Mouse (Mus musculus) G1E (cell line): ENCODE measurements at regions not wholly inside any gene's neighbourhood (a gene's known extent, or its start where the extent isn't known, plus 50 kb on each side); places are given as distances from the start of the nearest gene placed in this dataset.

Source experiments
- ATAC-seq: 2 replicates; pipeline ENCODE4 v1.8.0; 2016; ENCODE audit warnings: mild to moderate bottlenecking; ENCODE audit not compliant: insufficient number of reproducible peaks, poor library complexity, low FRiP score, severe bottlenecking; ENCODE audit errors: extremely low read depth
- DNase-seq: peaks from one replicate; pipeline ENCODE4 v3.0.0; 2012; ENCODE audit warnings: low spot score
- H3K27me3 ChIP-seq: 2 replicates; pipeline ENCODE4 v1.6.1; 2012; ENCODE audit warnings: mild to moderate bottlenecking, low read length, inconsistent platforms; ENCODE audit not compliant: insufficient read depth
- H3K36me3 ChIP-seq: replicated peaks from 2 replicates; pipeline ENCODE3; 2012; ENCODE audit warnings: mild to moderate bottlenecking, inconsistent platforms
- H3K4me1 ChIP-seq: 2 replicates; pipeline ENCODE4 v1.6.1; 2012; ENCODE audit warnings: low read depth, low read length, inconsistent platforms, mixed read lengths; ENCODE audit not compliant: insufficient read depth
- H3K4me3 ChIP-seq: 2 replicates; pipeline ENCODE4 v1.5.1; 2012; ENCODE audit warnings: low read depth, mild to moderate bottlenecking, inconsistent platforms, low read length, moderate library complexity, mixed read lengths
- H3K9me3 ChIP-seq: replicated peaks from 2 replicates; pipeline ENCODE4 v1.6.1; 2012; ENCODE audit warnings: inconsistent platforms
- CTCF ChIP-seq: IDR thresholded peaks from 2 replicates; pipeline ENCODE4 v1.5.1; 2012; ENCODE audit warnings: low read depth, low read length, inconsistent platforms, mixed read lengths
- GATA1 ChIP-seq: IDR thresholded peaks from 2 replicates; pipeline ENCODE4 v1.6.1; 2012; ENCODE audit warnings: borderline replicate concordance, low read length, inconsistent platforms, mixed read lengths
- GATA2 ChIP-seq: IDR thresholded peaks from 2 replicates; pipeline ENCODE4 v1.6.1; 2012; ENCODE audit warnings: low read depth, low read length, inconsistent platforms, borderline replicate concordance
- POLR2AphosphoS5 ChIP-seq: IDR thresholded peaks from 2 replicates; pipeline ENCODE4 v1.6.1; 2012; ENCODE audit warnings: low read depth, low read length, inconsistent platforms; ENCODE audit not compliant: insufficient replicate concordance
- TAL1 ChIP-seq: conservative IDR thresholded peaks from 2 replicates; pipeline ENCODE4 v1.6.1; 2012; ENCODE audit warnings: low read depth, low read length, inconsistent platforms, mixed read lengths

DNA sequence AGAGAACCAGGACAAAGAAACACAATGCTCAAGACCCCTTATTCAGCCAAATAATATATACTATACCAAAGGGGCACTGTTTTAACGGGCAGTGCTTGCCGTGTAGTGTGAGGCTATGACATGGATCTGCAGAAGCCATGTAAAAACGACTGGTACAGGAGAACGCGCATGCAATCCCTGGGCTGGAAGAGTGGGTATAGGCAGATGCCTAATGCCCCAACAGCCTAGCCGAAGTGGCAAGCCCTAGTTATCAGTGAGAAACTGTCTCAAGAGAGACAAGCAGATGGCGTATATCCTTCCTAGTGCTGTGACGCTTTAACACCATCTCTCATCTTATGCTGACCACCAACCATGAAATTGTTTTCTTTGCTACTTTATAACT is 262.8 kb downstream of the Ankrd50 start:
- peaks cover under 1% of the 10 kb centered on the region; the same call in 1 of the 2 replicates for H3K4me1 ChIP-seq
- H3K9me3 ChIP-seq: no peaks in the 10 kb centered on the region
- DNase-seq: no peak
- no peak for ATAC-seq
- no peak for TF ChIP-seq CTCF
- TF ChIP-seq POLR2AphosphoS5: no peak
- no peak for TF ChIP-seq GATA2
- no peaks in the 10 kb centered on the region for H3K36me3 ChIP-seq
- H3K27me3 ChIP-seq: peaks cover 6% of the 10 kb centered on the region
- no peak overlapping the region for H3K4me3 ChIP-seq

DNA sequence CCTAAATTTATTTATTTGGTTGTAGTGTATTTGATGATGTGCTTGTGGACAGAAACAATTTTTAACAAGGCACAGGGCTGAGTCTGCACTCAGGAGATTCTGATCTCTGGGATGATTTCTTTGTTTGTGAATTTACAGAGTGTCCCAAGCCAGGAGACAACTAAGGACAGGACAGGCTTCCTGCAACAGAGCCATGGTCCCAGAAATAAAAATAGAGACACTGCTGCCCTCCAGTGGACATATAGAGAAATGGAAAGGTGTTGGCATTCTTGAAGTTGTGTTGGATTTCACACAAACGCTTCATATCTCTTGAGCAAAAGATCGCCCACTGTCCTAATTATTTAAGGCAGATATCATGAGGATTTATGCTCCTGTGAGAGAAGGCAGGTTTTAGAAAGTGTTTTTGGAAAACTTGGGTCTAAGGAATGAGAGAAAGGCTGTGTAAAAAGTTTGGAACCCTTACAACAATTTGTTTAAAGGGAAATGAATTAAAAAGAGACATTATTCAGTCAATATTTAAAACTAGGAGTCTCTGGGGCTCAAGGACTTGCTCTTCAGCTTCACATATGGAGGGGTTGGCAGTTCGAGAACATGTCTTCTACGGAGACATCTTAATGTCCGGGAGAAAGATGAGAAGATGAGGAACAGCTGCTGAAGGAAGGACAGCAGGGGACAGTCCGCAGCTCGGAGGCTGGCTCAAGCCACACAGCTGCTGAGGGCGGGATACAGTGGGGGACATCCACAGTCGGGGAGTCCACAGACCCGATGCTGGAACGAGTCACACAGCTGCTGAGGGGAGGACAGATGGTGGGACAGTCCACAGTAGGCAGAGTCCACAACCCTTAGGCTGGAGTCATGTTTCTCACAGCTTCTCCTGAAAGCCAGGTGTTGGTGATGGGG is 263.5 kb downstream of the Ankrd50 start:
- ATAC-seq (no peak), DNase-seq (peak; percentile 8)
- Histone ChIP-seq H3K9me3 (no peaks in the 10 kb centered on the region), H3K4me3 (no peak overlapping the region), H3K36me3 (no peaks in the 10 kb centered on the region), H3K27me3 (peaks cover 3% of the 10 kb centered on the region), H3K4me1 (no peaks in the 10 kb centered on the region; the same call in 1 of the 2 replicates)
- TF ChIP-seq CTCF (no peak), POLR2AphosphoS5 (no peak), GATA2 (no peak), TAL1 (no peak), GATA1 (no peak)

DNA sequence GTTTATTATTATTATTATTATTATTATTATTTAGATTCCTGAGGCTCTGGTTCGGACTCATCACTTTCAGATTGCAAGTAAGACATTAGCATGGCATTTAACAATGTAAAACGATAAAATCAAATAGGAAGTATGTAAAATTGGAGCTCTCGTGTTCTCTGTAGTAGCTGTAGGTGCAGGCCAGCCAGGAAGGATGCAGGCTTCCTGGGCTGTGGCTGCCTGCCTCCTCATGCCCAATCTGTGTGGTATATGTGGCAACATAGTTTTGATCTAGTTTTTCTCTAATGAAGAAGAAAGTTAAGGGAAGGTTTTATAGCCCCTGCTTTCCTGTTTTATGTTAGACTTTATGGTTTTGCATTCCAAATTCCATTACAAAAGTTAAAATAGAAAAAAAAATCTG is 275.6 kb downstream of the Ankrd50 start:
- ATAC-seq (no peak), DNase-seq (no peak)
- TF ChIP-seq POLR2AphosphoS5 (no peak), CTCF (no peak), TAL1 (no peak), GATA1 (no peak), GATA2 (no peak)
- Histone ChIP-seq H3K36me3 (no peaks in the 10 kb centered on the region), H3K4me1 (no peaks in the 10 kb centered on the region; the same call in 1 of the 2 replicates), H3K9me3 (no peaks in the 10 kb centered on the region), H3K27me3 (peaks cover 11% of the 10 kb centered on the region), H3K4me3 (no peak overlapping the region)

DNA sequence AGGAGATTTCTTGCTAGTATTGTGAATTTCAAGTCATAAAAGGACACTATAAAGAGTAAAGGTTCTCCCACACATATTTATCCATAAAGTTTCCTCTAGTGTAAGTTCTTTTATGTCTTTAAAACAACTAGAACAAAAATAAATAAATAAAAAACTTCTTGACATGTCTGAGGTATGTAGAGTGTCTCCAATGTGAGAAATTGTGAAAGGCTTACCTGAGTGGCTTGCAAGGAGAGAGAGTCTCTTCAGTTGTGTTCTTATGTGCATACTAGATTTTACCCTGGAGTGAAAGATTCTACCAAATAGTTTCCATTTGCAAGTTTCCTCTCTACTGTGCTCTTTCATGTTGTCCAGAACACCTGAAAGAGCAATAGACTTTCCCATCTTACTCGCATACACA is 276.8 kb downstream of the Ankrd50 start:
- Histone ChIP-seq H3K4me1 (no peaks in the 10 kb centered on the region; the same call in 1 of the 2 replicates), H3K36me3 (no peaks in the 10 kb centered on the region), H3K9me3 (no peaks in the 10 kb centered on the region), H3K4me3 (no peak overlapping the region), H3K27me3 (peaks cover 11% of the 10 kb centered on the region)
- DNase-seq (no peak), ATAC-seq (no peak)
- TF ChIP-seq TAL1: no peak
- no peak for TF ChIP-seq GATA2
- TF ChIP-seq POLR2AphosphoS5: no peak
- no peak for TF ChIP-seq CTCF
- no peak for TF ChIP-seq GATA1

DNA sequence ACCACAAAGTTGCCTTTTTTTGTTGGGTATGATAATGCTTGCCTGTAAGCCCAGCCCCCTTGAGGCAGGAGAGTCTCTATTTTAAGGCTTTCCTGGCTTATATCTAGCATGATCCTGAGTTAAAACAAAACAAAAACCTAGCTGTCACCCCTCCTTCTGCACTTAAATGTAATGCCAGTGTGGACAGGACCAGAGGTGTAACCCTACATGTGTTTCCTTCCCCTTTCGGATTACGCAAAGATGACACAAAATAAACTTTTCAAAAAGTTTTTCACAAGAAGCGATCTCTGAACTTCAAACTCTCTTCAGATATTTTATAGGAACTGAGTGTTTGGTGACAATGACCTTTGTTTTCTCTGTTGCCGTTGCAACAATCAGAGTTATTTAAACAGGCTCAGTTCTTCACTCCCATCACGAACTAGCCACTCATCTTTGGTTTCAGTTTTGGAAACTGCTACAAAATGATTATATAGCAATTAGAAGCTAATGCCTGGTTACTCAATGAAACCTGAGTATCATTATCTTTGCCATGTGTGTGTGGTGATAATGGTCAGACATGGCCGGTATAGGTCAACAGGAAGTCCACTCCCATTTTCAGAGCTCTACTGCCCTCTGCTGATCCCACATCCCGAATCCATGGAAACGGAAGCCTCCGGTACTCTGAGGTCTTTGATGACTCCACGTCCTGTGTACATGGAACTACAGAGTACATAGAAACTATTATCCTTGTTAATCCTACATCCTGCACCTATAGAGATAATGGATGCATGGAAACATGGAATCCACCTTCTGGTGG is 282.6 kb downstream of the Ankrd50 start:
- Histone ChIP-seq H3K4me3 (peak overlapping the region; percentile 40; the same call in 1 of the 2 replicates), H3K4me1 (peaks cover 2% of the 10 kb centered on the region; the same call in 1 of the 2 replicates), H3K27me3 (peaks cover 5% of the 10 kb centered on the region; the same call in 1 of the 2 replicates), H3K36me3 (no peaks in the 10 kb centered on the region), H3K9me3 (no peaks in the 10 kb centered on the region)
- ATAC-seq (peak; percentile 57), DNase-seq (peak; percentile 13)
- TF ChIP-seq TAL1 (no peak), POLR2AphosphoS5 (no peak), CTCF (peak; percentile 17; the same call in 1 of the 2 replicates)

DNA sequence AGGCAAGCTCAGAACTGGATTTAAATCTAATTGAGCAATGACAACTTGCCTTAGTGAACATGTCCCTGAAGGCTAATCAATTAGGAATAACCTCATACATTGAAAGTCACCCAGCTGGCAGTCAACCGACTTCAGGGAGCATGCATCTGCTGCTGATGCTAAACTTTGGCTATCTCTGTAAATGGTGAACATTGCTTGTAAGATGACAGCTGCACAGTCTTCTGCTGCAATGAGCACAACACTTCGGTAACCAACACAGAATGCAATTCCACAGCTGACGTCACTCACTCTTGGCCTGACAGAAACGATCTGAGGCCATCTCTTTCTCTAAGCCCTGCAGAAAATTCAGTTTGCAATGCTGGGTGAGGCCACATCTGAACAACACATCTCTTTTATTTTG is 290.6 kb downstream of the Ankrd50 start:
- TF ChIP-seq GATA2: no peak
- no peak for TF ChIP-seq GATA1
- no peak for TF ChIP-seq CTCF
- TF ChIP-seq POLR2AphosphoS5: no peak
- no peak for TF ChIP-seq TAL1

More for the DNA sequence above, 290.6 kb downstream of the Ankrd50 start:
- no peak for ATAC-seq
- H3K27me3 ChIP-seq: no peaks in the 10 kb centered on the region
- no peaks in the 10 kb centered on the region for H3K36me3 ChIP-seq
- peaks cover 14% of the 10 kb centered on the region for H3K4me1 ChIP-seq
- no peak overlapping the region for H3K4me3 ChIP-seq
- DNase-seq: no peak
- H3K9me3 ChIP-seq: no peaks in the 10 kb centered on the region
